Mouse (Mus musculus) ES-Bruce4 (cell line): Measurements from ENCODE around the gene Ndufb6. TPM values are rescaled to one million over a fixed set of nuclear protein-coding genes. Genes with fewer than 3 reads are reported as not detected.
A peak's percentile ranks its signal among the peaks of the same experiment; 100 is the strongest.

Experiments used
- H3K27ac ChIP-seq: 2 replicates; pipeline ENCODE4 v1.5.1; 2012; ENCODE audit warnings: low read length, inconsistent platforms; ENCODE audit not compliant: insufficient read depth
- H3K27me3 ChIP-seq: 2 replicates; pipeline ENCODE4 v1.6.1; 2012; ENCODE audit warnings: mild to moderate bottlenecking, low read length, inconsistent platforms; ENCODE audit not compliant: control insufficient read depth, poor library complexity, insufficient read depth, severe bottlenecking
- H3K36me3 ChIP-seq: 2 replicates; pipeline ENCODE4 v1.6.1; 2012; ENCODE audit warnings: inconsistent platforms, mild to moderate bottlenecking, low read length, moderate library complexity; ENCODE audit not compliant: control insufficient read depth, poor library complexity, insufficient read depth, severe bottlenecking
- H3K4me1 ChIP-seq: one replicate; pipeline ENCODE4 v1.8.1; 2011; ENCODE audit warnings: low read length; ENCODE audit not compliant: control insufficient read depth, insufficient read depth
- H3K4me3 ChIP-seq: 2 replicates; pipeline ENCODE4 v1.5.1; 2011; ENCODE audit warnings: low read depth, mild to moderate bottlenecking, low read length
- H3K9ac ChIP-seq: 2 replicates; pipeline ENCODE4 v1.6.1; 2012; ENCODE audit warnings: low read depth, mild to moderate bottlenecking, inconsistent platforms; ENCODE audit not compliant: poor library complexity, severe bottlenecking
- H3K9me3 ChIP-seq: replicated peaks from 2 replicates; pipeline ENCODE4 v1.6.1; 2012; ENCODE audit warnings: mild to moderate bottlenecking, low read length, inconsistent platforms; ENCODE audit not compliant: control insufficient read depth, poor library complexity, insufficient read depth, severe bottlenecking
- CTCF ChIP-seq: IDR thresholded peaks from one replicate; pipeline ENCODE4 v1.8.1; 2011; ENCODE audit warnings: low read depth, low read length
- EP300 ChIP-seq: IDR thresholded peaks from 2 replicates; pipeline ENCODE4 v1.6.1; 2011; ENCODE audit warnings: low read depth, low read length; ENCODE audit not compliant: insufficient read depth
- POLR2A ChIP-seq: IDR thresholded peaks from one replicate; pipeline ENCODE4 v1.8.1; 2011; ENCODE audit warnings: low read length; ENCODE audit not compliant: insufficient read depth
- polyA plus RNA-seq: library from polyadenylated mRNA; stranded (reverse); fragments of >200 nt; gene quantifications from 2 replicates; pipeline ENCODE4 v1.2.4, GENCODE M21; 2011; ENCODE audit warnings: low read depth; ENCODE audit not compliant: missing spikeins, insufficient read depth, insufficient read length

Gene Ndufb6
- polyA plus RNA-seq, 1 experiment, result 151 TPM

DNA sequence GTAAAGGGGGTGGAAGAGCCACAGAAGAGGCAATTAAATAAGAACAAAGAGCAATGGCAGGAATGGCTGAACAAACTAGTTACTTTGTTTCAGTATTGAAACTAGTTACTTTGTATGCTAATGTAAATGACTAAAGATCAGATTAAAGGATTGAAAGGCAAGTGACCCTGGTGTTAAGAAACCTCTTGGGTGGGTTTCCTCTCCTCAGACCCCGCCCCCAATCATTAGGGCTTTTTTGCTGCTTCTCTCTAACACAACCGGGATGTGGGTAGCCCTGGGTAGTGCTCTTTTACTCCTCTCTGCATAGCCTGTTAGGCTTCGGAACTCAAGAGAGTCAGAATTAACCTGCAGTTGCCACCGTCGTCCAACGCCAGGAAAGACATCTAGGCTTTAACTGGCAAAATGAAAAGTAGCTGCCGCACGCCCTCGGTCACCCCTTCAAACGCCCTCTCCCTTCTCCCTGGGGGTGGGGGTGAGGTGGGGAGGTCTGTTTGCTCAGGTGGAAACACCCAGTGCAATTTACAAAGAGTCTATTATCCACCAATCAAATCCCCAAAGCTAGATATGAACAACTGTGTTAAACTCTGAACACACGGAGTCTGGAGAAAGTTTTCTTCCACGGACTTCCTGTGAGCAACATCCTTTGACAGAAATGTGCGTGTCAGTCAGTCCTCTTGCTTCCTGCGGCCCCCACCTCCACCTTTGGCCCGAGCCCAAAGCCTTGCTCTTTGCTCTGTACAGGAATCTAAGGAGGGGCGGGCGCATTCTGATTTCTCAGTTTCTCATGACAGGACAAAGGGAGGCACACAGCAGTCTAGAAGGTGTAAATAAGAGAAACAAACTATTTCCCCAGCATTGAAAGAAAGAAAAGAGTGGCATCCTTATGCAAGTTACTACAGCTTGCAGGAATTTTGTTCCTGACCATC lies 40.5 kb downstream of the Ndufb6 start:
- Histone ChIP-seq H3K9ac (peak overlapping the region; percentile 25), H3K4me1 (peaks cover 2% of the 10 kb centered on the region), H3K27me3 (no peaks in the 10 kb centered on the region), H3K9me3 (no peaks in the 10 kb centered on the region), H3K36me3 (no peaks in the 10 kb centered on the region), H3K4me3 (peak overlapping the region; percentile 41), H3K27ac (peak overlapping the region; percentile 55)
- TF ChIP-seq POLR2A, result no peak
- no peak for TF ChIP-seq EP300
- no peak for TF ChIP-seq CTCF

DNA sequence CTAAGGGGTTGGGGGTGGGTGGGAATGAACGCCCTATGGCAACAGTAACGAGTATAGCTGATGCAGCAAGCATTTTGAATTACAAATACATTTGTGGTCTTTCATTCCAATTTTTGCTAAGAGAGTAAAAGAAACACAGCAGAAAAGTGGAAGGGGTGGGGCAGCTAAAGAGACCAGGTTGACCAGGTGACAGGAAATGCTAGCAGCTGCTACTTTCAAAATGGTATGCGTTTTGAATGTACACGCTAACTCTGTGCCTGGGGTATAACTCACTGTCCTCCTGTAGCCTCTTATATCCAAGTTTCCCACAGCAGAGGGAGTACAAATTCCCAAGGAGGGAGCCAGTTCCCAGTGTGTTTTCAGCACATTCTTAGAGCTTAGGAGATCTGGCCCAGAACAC lies 42.4 kb downstream of the Ndufb6 start:
- no peak overlapping the region for H3K4me3 ChIP-seq
- H3K4me1 ChIP-seq, result peaks cover 2% of the 10 kb centered on the region
- TF ChIP-seq CTCF (no peak), POLR2A (no peak)
- H3K27me3 ChIP-seq, result no peaks in the 10 kb centered on the region
- no peaks in the 10 kb centered on the region for H3K9me3 ChIP-seq
- no peak overlapping the region for H3K9ac ChIP-seq
- no peaks in the 10 kb centered on the region for H3K36me3 ChIP-seq
- H3K27ac ChIP-seq, result no peak overlapping the region

DNA sequence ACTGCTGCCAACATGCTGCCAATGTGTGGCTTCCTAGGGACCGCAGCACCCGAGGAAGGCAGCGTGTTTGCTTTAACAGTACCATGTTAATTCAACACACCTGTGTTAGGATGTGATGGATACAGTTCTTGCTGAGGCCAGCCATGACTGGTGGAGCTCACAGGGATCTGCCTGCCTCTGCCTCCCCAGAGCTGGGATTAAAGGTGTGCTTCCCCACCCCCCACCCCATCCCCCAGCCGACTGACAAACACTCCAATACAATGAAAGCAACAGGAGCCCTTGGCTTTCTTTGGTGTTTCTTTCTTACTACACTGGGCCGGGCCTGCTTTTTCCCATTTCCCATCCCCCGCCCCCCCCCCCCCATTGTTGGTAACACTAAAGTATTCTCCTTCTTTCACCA lies 45.0 kb downstream of the Ndufb6 start:
- Histone ChIP-seq H3K9ac (peak overlapping the region; percentile 45; the same call in 1 of the 2 replicates), H3K4me3 (peak overlapping the region; percentile 16; the same call in 1 of the 2 replicates), H3K36me3 (no peaks in the 10 kb centered on the region), H3K27me3 (no peaks in the 10 kb centered on the region), H3K4me1 (peaks cover 2% of the 10 kb centered on the region), H3K27ac (peak overlapping the region; percentile 57), H3K9me3 (no peaks in the 10 kb centered on the region)
- TF ChIP-seq EP300, result peak; percentile 79
- TF ChIP-seq CTCF, result no peak
- TF ChIP-seq POLR2A, result no peak

DNA sequence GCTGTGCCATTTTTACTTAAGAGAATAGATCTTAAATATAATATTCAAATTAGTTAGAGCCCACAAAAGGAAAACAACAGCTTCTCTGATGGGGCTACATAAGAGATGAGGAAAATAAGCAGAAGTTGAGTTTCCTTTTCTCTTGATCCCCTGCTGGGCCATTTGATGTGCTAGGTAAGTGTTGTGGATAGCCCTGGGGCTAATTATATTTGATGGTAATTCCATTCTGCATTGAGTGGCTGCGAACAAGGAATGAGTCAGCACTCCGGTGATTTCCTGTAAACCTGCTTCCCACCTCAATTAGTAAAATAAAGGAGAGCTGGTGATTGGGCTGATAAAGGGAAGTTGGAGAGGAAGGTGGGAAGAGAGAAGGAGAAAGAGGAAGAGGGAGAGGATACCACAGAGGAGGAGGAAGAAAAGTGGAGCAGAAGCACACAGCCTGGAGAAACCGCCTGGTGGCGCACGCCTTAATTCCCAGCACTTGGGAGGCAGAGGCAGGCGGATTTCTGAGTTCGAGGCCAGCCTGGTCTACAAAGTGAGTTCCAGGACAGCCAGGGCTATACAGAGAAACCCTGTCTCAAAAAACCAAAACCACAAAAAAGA lies 46.1 kb downstream of the Ndufb6 start:
- H3K27me3 ChIP-seq, result no peaks in the 10 kb centered on the region
- no peak overlapping the region for H3K4me3 ChIP-seq
- H3K27ac ChIP-seq, result peak overlapping the region; percentile 46; the same call in 1 of the 2 replicates
- H3K36me3 ChIP-seq, result no peaks in the 10 kb centered on the region
- TF ChIP-seq POLR2A, result no peak
- peak; percentile 36 for TF ChIP-seq CTCF
- TF ChIP-seq EP300, result no peak
- no peak overlapping the region for H3K9ac ChIP-seq
- peaks cover 2% of the 10 kb centered on the region for H3K4me1 ChIP-seq
- no peaks in the 10 kb centered on the region for H3K9me3 ChIP-seq

DNA sequence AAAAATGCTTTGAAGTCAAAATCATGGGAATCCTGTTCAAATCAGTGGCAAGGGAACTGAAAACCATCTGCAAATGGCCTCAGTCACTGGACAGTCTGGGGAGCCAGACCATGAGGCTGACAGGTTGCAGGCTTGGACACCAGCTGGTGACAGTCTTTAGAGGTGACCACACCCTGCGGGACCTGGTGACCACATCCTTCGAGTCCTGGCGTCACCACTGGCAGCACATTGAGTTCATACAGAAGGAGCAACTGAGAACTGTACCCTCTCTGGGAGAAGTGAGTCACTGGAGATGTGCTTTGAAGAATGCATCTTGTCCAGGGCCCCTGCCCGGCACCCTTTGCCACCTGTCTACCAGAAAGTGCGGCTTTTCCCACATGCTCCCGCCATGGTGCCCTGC lies 49.5 kb downstream of the Ndufb6 start:
- no peaks in the 10 kb centered on the region for H3K36me3 ChIP-seq
- TF ChIP-seq EP300 (no peak), CTCF (no peak), POLR2A (no peak)
- H3K27ac ChIP-seq, result no peak overlapping the region
- H3K4me1 ChIP-seq, result peaks cover 5% of the 10 kb centered on the region
- H3K9me3 ChIP-seq, result no peaks in the 10 kb centered on the region
- H3K4me3 ChIP-seq, result no peak overlapping the region
- H3K27me3 ChIP-seq, result no peaks in the 10 kb centered on the region
- no peak overlapping the region for H3K9ac ChIP-seq

DNA sequence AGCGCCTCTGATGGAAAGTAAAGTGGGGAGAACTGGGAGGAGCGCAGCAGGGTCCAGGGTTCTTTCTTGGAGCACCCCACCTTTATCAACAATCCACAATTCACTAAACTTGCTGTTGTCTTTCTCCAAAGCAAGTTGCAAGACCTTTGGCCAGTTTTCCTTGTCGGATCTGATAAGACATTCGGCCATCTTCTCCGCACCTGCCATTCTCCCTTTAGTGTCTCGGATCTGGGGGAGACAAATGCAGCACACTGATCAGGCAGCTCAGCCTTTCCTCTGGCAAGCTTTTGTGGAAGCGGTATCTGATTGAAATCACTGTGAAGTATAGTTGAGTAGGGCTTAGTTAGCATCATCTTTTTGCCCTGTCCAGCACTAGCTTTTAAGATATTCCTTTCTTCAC lies 51.3 kb downstream of the Ndufb6 start:
- H3K27me3 ChIP-seq, result no peaks in the 10 kb centered on the region
- peak overlapping the region; percentile 47; the same call in 1 of the 2 replicates for H3K9ac ChIP-seq
- peak overlapping the region; percentile 37 for H3K4me3 ChIP-seq
- H3K36me3 ChIP-seq, result no peaks in the 10 kb centered on the region
- peaks cover 3% of the 10 kb centered on the region for H3K4me1 ChIP-seq
- peak overlapping the region; percentile 92 for H3K27ac ChIP-seq
- no peaks in the 10 kb centered on the region for H3K9me3 ChIP-seq
- no peak for TF ChIP-seq POLR2A
- TF ChIP-seq CTCF, result no peak
